Mouse (Mus musculus): Measurements from ENCODE around the gene Pcdh7. TPM values are rescaled to one million over a fixed set of nuclear protein-coding genes. Genes with fewer than 3 reads are reported as not detected.
A peak's percentile ranks its signal among the peaks of the same experiment; 100 is the strongest.
"Not testable (repeated sequence)": the region's sequence is repeated elsewhere in the genome, so short reads cannot be mapped to it uniquely, and the experiment has no call there.

Pcdh7 gene
- polyA plus RNA-seq (2017; shearing (Covaris generic)), result not detected

- no peak for ATAC-seq
These were observed at the start of gene Pcdh7 for GRCm38 (mm10) chr5:57717906-57718875. Gene Pcdh7, plus strand, starts transcription at chr5:57717967.

- not testable (repeated sequence) for ATAC-seq
These were observed 40.8 kb upstream of the Pcdh7 start for GRCm38 (mm10) chr5:57676970-57677369.

GRCm38 (mm10) chr5:57708396-57708795 is 9.4 kb upstream of the Pcdh7 start:
- ATAC-seq, result no peak

- ATAC-seq, result no peak
These were observed 3.8 kb upstream of the Pcdh7 start for GRCm38 (mm10) chr5:57713980-57714379.

- no peak for ATAC-seq
These were observed 2.9 kb upstream of the Pcdh7 start for GRCm38 (mm10) chr5:57714621-57715523.

- no peak for ATAC-seq
These were observed 2.0 kb upstream of the Pcdh7 start for GRCm38 (mm10) chr5:57715524-57716400.

GRCm38 (mm10) chr5:57716421-57717237 is 1.1 kb upstream of the Pcdh7 start:
- ATAC-seq, result no peak

GRCm38 (mm10) chr5:57717238-57717905 is 395 bp upstream of the Pcdh7 start:
- peak; percentile 12 for ATAC-seq

- ATAC-seq, result no peak
These were observed 1.3 kb downstream of the Pcdh7 start for GRCm38 (mm10) chr5:57718876-57719593.

- no peak for ATAC-seq
These were observed 1.9 kb downstream of the Pcdh7 start for GRCm38 (mm10) chr5:57719594-57720185.

GRCm38 (mm10) chr5:57720206-57720880 is 2.6 kb downstream of the Pcdh7 start:
- no peak for ATAC-seq

GRCm38 (mm10) chr5:57721148-57721712 is 3.5 kb downstream of the Pcdh7 start:
- no peak for ATAC-seq

GRCm38 (mm10) chr5:57721927-57722326 is 4.2 kb downstream of the Pcdh7 start:
- no peak for ATAC-seq

- no peak for ATAC-seq
These were observed 15.7 kb downstream of the Pcdh7 start for GRCm38 (mm10) chr5:57733451-57733850.

- ATAC-seq, result no peak
These were observed 18.0 kb downstream of the Pcdh7 start for GRCm38 (mm10) chr5:57735723-57736122.

GRCm38 (mm10) chr5:57742924-57743323 is 25.2 kb downstream of the Pcdh7 start:
- no peak for ATAC-seq

GRCm38 (mm10) chr5:57743956-57744661 is 26.3 kb downstream of the Pcdh7 start:
- no peak for ATAC-seq

- no peak for ATAC-seq
These were observed 28.1 kb downstream of the Pcdh7 start for GRCm38 (mm10) chr5:57745879-57746278.
